Mouse (Mus musculus) kidney, postnatal 25 days (tissue): ENCODE data around the gene Pomgnt2.

Experiments used
- DNase-seq, 2 experiments: peaks; one replicate each; pipeline ENCODE4 v3.0.0; 2021; ENCODE audit warnings: mixed read lengths in 2 of 2

Pomgnt2 gene

DNA sequence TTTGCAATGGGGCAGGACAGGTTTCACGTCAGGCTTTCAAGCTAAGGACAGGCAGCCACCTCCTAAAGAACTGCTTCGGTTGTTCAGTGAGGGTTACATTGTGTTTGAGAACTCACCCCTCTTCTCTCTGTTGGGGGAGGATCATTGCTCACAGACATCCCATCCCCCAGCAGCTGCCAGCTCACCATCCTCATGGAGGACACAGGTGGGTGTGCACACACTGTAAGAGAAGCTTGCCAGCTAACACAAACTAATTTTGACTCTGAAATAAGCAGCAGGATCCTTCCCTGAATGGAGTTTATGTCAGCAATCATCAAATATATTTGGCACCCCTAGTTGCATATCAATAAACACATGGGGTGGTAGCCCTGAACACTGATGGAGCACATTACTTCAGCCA is 15.9 kb upstream of the Pomgnt2 start:
- DNase-seq, result no peak

DNA sequence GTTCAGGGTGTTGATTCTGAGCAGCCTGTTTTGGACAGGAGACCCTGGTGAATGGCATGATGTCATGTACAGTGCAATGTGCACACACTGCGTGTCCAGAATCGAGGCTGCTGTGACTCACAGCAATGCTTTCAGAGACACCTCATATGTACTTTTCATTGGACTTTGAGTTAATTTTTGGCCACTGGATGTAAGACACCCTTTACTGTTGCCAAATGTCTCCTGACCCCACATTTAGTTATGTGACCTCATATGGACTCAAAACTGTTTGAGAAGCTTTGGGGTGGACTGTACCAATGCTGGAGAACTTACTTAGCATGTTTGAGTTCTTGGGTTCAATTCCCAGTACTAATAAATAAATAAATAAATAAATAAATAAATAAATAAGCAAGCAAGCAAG is 13.8 kb upstream of the Pomgnt2 start:
- no peak for DNase-seq

GRCm38 (mm10) chr9:122008876-122009275 is 12.0 kb upstream of the Pomgnt2 start:
- DNase-seq, result no peak

- peak; percentile 64 to 65 for DNase-seq
Measured at GRCm38 (mm10) chr9:122006609-122007008, 9.7 kb upstream of the Pomgnt2 start.

DNA sequence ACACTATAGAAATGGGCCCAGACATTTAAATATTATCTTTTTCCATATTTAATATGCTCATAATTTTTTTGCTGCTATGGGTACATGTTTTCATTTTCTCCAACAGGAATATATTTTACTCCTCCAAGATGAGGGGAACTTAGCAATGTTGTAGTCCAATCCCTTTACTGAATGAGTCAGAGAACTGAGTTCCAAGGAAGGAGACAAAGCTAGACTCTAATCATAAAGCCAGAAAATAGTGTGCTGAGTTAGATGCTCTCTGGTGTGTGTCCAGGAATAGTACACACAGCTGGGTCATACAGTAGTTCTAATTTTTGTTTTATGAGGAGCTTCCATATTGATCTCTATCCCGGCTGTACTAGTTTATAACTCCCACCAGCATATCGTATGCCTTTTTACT is 9.3 kb upstream of the Pomgnt2 start:
- DNase-seq, result no peak

GRCm38 (mm10) chr9:121997978-121998377 is 1.1 kb upstream of the Pomgnt2 start:
- DNase-seq, result no peak

DNA sequence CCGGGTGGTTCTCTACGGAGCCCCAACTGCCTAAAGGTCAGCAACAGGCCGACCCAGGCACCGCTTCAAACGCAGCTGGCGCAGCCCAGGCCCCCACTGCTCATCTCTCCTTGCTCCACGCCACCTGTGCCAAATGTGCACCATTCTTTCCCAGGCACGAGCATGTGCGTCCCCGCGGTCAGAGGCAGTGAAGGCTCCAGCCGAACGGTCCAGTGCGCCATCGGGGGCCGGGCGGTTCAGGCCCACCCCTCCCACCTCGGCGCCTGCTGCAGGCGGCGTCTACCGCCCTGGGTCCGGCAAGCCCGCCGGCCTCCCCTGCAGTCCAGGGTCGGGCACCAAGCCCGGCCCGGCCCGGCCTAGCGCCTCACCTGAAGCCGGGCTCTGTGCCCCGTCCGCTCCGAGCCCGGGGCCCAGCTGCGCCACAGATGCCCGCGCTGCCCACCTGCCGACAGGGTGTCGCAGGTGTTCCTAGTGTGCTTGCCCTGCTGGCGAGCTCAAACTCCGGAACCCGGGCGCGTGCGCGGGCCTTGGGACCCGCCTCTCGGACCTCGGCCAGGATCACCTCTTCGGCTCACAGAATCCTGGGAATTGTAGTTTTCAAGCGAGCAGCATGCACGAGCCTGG is 1.3 kb downstream of the Pomgnt2 start:
- peak; percentile 91 to 93 for DNase-seq

DNA sequence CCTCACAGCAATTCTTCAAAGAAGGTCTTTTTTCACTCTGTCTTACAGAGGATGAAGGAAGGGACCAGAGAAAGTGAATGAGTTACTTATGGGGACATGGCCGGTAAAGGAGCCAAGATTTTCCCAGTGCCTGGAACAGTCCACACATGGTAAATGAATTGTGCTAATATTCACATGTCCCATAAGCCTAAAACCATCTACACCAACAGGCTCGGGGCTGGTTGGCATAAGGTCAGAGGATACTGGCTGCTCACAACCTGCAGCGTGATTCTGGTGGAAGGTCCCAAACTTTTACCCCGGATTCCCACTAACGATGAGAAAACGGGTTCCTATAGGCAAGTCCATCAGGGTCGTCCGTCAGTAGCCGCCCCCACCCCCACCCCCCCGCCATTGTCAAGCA is 1.8 kb downstream of the Pomgnt2 start:
- DNase-seq, result no peak

DNA sequence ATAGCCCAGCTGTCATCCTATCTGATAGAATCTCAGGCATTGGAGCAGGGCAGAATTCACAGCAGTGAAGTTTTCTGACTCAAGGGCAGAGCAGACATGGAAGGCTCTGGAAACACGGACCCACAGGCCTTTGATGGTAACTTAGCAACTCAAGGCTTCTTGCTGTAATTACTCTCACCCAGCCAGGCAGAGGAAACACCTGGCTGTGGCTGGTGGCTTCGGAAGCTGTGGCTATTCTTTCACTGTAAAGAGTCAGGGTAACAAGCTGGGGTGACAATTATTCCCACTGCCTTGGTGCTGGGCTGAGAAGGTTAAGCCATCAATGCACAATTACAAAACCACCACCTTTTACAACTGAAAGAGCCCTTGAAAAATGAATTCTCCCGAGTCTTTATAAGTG is 3.9 kb downstream of the Pomgnt2 start:
- no peak for DNase-seq

DNA sequence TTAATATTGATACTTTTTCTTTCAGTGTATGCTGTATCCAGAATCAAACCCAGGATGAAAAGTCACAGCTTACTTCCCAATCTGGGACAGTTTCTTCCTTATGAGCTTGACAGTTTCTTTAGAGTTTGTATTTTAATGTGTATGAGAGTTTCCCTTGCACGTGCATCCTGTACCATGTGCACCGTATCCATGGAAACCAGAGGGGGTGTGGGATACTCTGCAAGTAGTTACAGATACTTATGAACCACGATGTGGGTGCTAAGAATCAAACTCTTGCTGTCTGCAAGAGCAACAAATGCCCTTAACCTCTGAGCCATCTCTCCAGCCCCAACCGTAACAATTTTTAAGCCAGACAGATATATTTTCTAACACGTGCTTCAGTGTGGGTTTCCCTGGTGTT is 5.9 kb downstream of the Pomgnt2 start:
- no peak for DNase-seq

- DNase-seq, result no peak
Measured at GRCm38 (mm10) chr9:121989536-121989935, 7.4 kb downstream of the Pomgnt2 start.

DNA sequence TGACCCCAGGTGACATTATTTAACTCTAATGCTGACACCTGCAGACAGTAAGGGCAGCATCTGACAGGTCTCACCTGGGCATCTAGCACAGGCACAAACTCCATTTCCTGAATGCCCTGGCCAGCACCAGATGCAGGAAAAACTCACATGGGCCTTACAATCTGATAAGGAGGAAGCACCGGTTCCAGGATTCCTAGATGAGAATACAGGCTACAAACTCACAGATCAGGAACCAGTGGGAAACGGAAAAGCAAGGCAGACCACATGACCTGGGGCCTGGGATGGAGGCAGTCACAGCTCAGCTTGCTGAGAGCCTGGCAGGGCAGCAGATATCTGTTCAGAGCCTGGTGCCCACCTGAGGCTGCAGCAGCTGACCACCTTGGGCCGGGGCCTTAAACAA is 8.0 kb downstream of the Pomgnt2 start:
- no peak for DNase-seq

GRCm38 (mm10) chr9:121984465-121985461 is 12.1 kb downstream of the Pomgnt2 start:
- peak; percentile 64 to 79 for DNase-seq

GRCm38 (mm10) chr9:121983504-121983903 is 13.4 kb downstream of the Pomgnt2 start:
- DNase-seq, result peak; percentile 73 to 84

GRCm38 (mm10) chr9:121982665-121983064 is 14.2 kb downstream of the Pomgnt2 start:
- no peak for DNase-seq

DNA sequence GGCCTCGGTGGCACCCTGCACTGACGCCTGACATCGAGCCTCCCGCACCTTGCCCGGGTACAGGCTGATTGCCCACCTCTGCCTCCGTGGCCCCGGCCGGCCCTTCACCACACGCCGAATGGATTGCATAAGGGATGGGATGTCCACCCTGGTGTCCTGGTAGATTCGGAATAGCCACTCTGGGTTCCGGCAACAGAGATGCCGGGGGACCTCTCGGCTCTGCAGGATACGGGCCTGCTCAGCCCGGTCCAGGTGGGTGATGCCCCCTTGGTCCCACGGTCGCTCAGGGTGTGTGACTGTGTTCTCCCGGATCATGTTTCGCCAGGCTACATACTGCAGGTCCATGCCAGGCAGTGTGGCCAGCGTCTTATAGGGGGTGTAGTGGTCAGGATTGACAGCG is 14.7 kb downstream of the Pomgnt2 start:
- DNase-seq, result no peak

GRCm38 (mm10) chr9:121981466-121982105 is 15.3 kb downstream of the Pomgnt2 start:
- DNase-seq, result no peak

- no peak for DNase-seq
Measured at GRCm38 (mm10) chr9:121981046-121981445, 15.9 kb downstream of the Pomgnt2 start.

DNA sequence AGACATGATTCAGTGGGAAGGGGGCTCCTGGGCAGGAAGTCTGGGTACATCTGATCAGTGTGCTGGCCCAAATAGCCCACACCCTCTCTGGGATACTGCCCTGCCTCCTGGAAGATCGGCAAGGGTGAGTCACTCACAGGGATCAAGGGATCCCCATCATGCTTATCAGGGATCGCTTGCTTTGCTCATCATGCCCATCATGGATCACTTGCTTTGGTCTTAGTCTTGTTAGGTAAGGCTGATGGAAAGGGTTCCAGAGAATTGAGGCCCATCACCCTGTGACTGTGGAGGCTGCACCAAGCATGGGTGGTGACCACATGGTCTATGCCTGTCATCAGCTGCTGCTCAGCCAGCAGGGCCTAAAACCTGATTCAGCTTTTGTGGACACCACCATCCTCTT is 21.6 kb downstream of the Pomgnt2 start:
- no peak for DNase-seq

DNA sequence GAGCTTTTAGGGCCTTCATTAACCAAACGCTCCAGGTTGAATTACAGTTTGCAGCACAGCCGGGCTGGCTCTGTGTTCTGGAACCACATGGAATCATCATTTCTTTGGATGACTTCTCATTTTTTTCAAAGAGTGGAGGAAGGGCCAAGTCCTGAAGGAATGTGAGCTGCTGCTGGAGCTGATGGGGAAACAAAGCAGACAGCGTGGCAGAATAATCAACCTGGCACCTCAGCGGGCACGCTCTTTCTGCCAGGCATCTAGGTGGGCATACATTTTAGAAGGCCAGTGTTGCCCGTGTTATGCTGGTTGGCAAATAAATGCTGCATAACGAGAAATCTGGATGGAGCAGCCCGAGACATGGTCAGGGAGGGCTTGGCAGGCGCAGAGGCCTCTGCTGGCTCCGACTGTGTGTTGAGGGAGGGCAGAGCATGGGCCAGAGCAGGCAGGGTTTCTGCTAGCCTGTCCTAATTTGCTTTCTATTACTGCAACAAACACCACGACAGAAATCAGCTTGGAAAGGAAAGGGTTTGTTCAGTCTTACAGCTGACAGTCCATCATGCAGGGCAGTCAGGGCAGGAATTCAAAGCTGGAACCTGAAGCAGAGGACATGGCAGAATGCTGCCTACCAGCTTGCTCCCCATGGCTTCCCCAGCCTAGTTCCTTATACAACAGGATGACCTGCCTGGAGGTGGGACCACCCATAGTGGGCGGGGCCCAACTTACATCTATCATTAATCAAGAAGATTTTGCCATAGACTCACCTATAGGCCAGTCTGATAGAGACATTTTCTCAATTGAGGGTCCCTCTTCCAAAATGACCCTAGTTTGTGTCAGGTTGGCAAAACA is 22.5 kb downstream of the Pomgnt2 start:
- no peak for DNase-seq

- no peak for DNase-seq
Measured at GRCm38 (mm10) chr9:121973207-121973606, 23.7 kb downstream of the Pomgnt2 start.

DNA sequence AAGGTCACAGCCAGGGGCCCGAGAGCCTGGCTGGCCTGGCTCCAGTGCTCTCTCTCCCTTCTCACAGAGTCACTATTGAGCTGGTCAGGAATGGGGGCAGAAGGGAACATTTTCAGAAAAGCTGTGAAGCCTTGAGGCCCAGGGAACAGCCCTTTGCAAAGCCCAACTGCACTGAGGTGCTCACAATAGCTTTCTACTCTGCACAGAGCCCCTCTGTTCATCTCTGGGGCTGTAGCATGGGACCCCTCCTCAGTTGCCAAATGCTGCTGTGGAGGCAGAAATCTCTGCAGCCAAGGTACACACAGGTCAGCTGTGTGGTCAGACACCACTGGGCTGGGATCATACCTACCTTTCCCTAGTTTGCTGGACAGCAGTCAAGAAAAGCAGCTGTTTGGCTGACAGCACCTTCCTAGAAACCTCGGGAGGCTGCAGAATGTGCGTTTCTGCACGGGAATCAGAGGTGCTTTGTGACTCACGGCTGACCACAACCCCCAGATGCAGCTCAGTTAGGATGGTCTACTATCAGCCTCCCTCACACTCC is 27.0 kb downstream of the Pomgnt2 start:
- peak in 1 of 2 experiments; percentile 23 for DNase-seq
